Mouse (Mus musculus) stomach, embryonic 14.5 days (tissue): ENCODE data around the gene Mindy2. TPM values are rescaled to one million over a fixed set of nuclear protein-coding genes. Genes with fewer than 3 reads are reported as not detected.

Experiments used
- polyA plus RNA-seq: library from polyadenylated mRNA; unstranded; fragments of >200 nt; fragmentation: Nextera tagmentation; extraction: Ambion mirVana; gene quantifications from 2 replicates; pipeline ENCODE4 v1.2.1, GENCODE M21; 2014

Gene Mindy2
- polyA plus RNA-seq, 1 experiment from 2014 or later = 11.3 TPM

Other genes starting within 250 kb of the Mindy2 start
- gene Ccnb2, start 235.6 kb downstream of the Mindy2 start, polyA plus RNA-seq = 173 and 177 TPM in 2 replicates
- gene Rnf111, start 153.4 kb downstream of the Mindy2 start, polyA plus RNA-seq = 29.8 and 32.0 TPM in 2 replicates
- gene Sltm, start 114.4 kb downstream of the Mindy2 start, polyA plus RNA-seq = 69.8 and 74.7 TPM in 2 replicates
- gene Gm10642, start 923 bp downstream of the Mindy2 start, polyA plus RNA-seq = 0.26 and 0.38 TPM in 2 replicates
- 67.5 and 73.3 TPM in 2 replicates for gene Adam10, start 21.8 kb upstream of the Mindy2 start, polyA plus RNA-seq